Mouse (Mus musculus): ENCODE data around the gene Tigd3.
"Not testable (repeated sequence)": the region's sequence is repeated elsewhere in the genome, so short reads cannot be mapped to it uniquely, and the experiment has no call there.

Gene Tigd3

GRCm38 (mm10) chr19:5921715-5922114, 27.8 kb upstream of the Tigd3 start:
- peak; percentile 62 for DNase-seq

- DNase-seq = no peak
These were observed 19.2 kb upstream of the Tigd3 start, which contains the start of gene Dpf2 for GRCm38 (mm10) chr19:5913007-5913719. Dpf2 (minus strand) TSS chr19:5913010.

GRCm38 (mm10) chr19:5912103-5913006, 18.4 kb upstream of the Tigd3 start:
- DNase-seq = peak; percentile 99

- DNase-seq = no peak
These were observed 17.6 kb upstream of the Tigd3 start for GRCm38 (mm10) chr19:5911430-5912102.

- no peak for DNase-seq
These were observed 16.3 kb upstream of the Tigd3 start for GRCm38 (mm10) chr19:5910221-5910620.

- no peak for DNase-seq
These were observed 13.3 kb upstream of the Tigd3 start for GRCm38 (mm10) chr19:5907275-5907674.

GRCm38 (mm10) chr19:5893282-5894001, 507 bp downstream of the Tigd3 start:
- no peak for DNase-seq

- DNase-seq = no peak
These were observed 1.2 kb downstream of the Tigd3 start for GRCm38 (mm10) chr19:5892735-5893134.

GRCm38 (mm10) chr19:5892262-5892661, 1.7 kb downstream of the Tigd3 start:
- DNase-seq = no peak

GRCm38 (mm10) chr19:5891521-5892258, 2.3 kb downstream of the Tigd3 start:
- no peak for DNase-seq

GRCm38 (mm10) chr19:5889211-5889610, 4.7 kb downstream of the Tigd3 start:
- no peak for DNase-seq

- no peak for DNase-seq
These were observed 6.6 kb downstream of the Tigd3 start for GRCm38 (mm10) chr19:5887234-5887815.

- no peak for DNase-seq
These were observed 8.1 kb downstream of the Tigd3 start for GRCm38 (mm10) chr19:5885838-5886237.

GRCm38 (mm10) chr19:5883935-5884334, 10.0 kb downstream of the Tigd3 start:
- DNase-seq = no peak

- DNase-seq = not testable (repeated sequence)
These were observed 11.9 kb downstream of the Tigd3 start for GRCm38 (mm10) chr19:5882079-5882478.

- DNase-seq = peak; percentile 73
These were observed 12.8 kb downstream of the Tigd3 start for GRCm38 (mm10) chr19:5881155-5881554.

- no peak for DNase-seq
These were observed 14.2 kb downstream of the Tigd3 start for GRCm38 (mm10) chr19:5879735-5880134.

GRCm38 (mm10) chr19:5878916-5879315, 15.0 kb downstream of the Tigd3 start:
- no peak for DNase-seq

GRCm38 (mm10) chr19:5878362-5878722, 15.6 kb downstream of the Tigd3 start:
- DNase-seq = peak; percentile 94

GRCm38 (mm10) chr19:5877618-5878361, 16.2 kb downstream of the Tigd3 start, which contains the start of gene Slc25a45:
Slc25a45 (plus strand) TSS chr19:5877808.
- peak; percentile 48 for DNase-seq

Data from kidney, adult 11 months (tissue).